Mouse (Mus musculus): ENCODE data around the gene Klk1b1. TPM values are rescaled to one million over a fixed set of nuclear protein-coding genes. Genes with fewer than 3 reads are reported as not detected.

The Klk1b1 gene
- polyA plus RNA-seq, 1 experiment from 2014 or later: not detected

Other genes with a start within 250 kb of the Klk1b1 start
- not detected in 2 replicates for gene Klk12, start 197.9 kb upstream of the Klk1b1 start, polyA plus RNA-seq (2014; fragmentation: Nextera tagmentation; extraction: Ambion mirVana)
- 0.19 TPM in 1 of 2 replicates, not detected in the other for gene Klk11, start 192.1 kb upstream of the Klk1b1 start, polyA plus RNA-seq (2014; fragmentation: Nextera tagmentation; extraction: Ambion mirVana)
- 0.19 and 0.29 TPM in 2 replicates for gene Klk10, start 185.7 kb upstream of the Klk1b1 start, polyA plus RNA-seq (2014; fragmentation: Nextera tagmentation; extraction: Ambion mirVana)
- not detected in 2 replicates for gene Klk9, start 174.9 kb upstream of the Klk1b1 start, polyA plus RNA-seq (2014; fragmentation: Nextera tagmentation; extraction: Ambion mirVana)
- gene Klk8, start 169.2 kb upstream of the Klk1b1 start, polyA plus RNA-seq (2014; fragmentation: Nextera tagmentation; extraction: Ambion mirVana): 7.6 and 7.8 TPM in 2 replicates
- 0.10 TPM in 1 of 2 replicates, not detected in the other for gene Klk7, start 155.5 kb upstream of the Klk1b1 start, polyA plus RNA-seq (2014; fragmentation: Nextera tagmentation; extraction: Ambion mirVana)
- gene Klk6, start 142.3 kb upstream of the Klk1b1 start, polyA plus RNA-seq (2014; fragmentation: Nextera tagmentation; extraction: Ambion mirVana): 0.40 TPM in 1 of 2 replicates, not detected in the other
- gene Klk5, start 124.8 kb upstream of the Klk1b1 start, polyA plus RNA-seq (2014; fragmentation: Nextera tagmentation; extraction: Ambion mirVana): not detected in 2 replicates
- gene Klk4, start 85.6 kb upstream of the Klk1b1 start, polyA plus RNA-seq (2014; fragmentation: Nextera tagmentation; extraction: Ambion mirVana): not detected in 2 replicates
- gene Klk15, start 33.0 kb upstream of the Klk1b1 start, polyA plus RNA-seq (2014; fragmentation: Nextera tagmentation; extraction: Ambion mirVana): not detected in 2 replicates
- not detected in 2 replicates for gene Klk1b8, start 16.1 kb upstream of the Klk1b1 start, polyA plus RNA-seq (2014; fragmentation: Nextera tagmentation; extraction: Ambion mirVana)
- not detected in 2 replicates for gene Klk1b9, start 9.3 kb downstream of the Klk1b1 start, polyA plus RNA-seq (2014; fragmentation: Nextera tagmentation; extraction: Ambion mirVana)
- not detected in 2 replicates for gene Klk1b11, start 29.1 kb downstream of the Klk1b1 start, polyA plus RNA-seq (2014; fragmentation: Nextera tagmentation; extraction: Ambion mirVana)
- gene Klk1b26, start 45.4 kb downstream of the Klk1b1 start, polyA plus RNA-seq (2014; fragmentation: Nextera tagmentation; extraction: Ambion mirVana): not detected in 2 replicates
- not detected in 2 replicates for gene Klk1b27, start 85.5 kb downstream of the Klk1b1 start, polyA plus RNA-seq (2014; fragmentation: Nextera tagmentation; extraction: Ambion mirVana)
- gene Klk1b21, start 135.6 kb downstream of the Klk1b1 start, polyA plus RNA-seq (2014; fragmentation: Nextera tagmentation; extraction: Ambion mirVana): not detected in 2 replicates
- not detected in 2 replicates for gene Klk1b22, start 145.9 kb downstream of the Klk1b1 start, polyA plus RNA-seq (2014; fragmentation: Nextera tagmentation; extraction: Ambion mirVana)
- not detected in 2 replicates for gene Klk1b16, start 170.0 kb downstream of the Klk1b1 start, polyA plus RNA-seq (2014; fragmentation: Nextera tagmentation; extraction: Ambion mirVana)
- gene Klk1b24, start 221.5 kb downstream of the Klk1b1 start, polyA plus RNA-seq (2014; fragmentation: Nextera tagmentation; extraction: Ambion mirVana): not detected in 2 replicates
- not detected in 2 replicates for gene Klk1b3, start 231.4 kb downstream of the Klk1b1 start, polyA plus RNA-seq (2014; fragmentation: Nextera tagmentation; extraction: Ambion mirVana)
- gene Klk1b4, start 240.7 kb downstream of the Klk1b1 start, polyA plus RNA-seq (2014; fragmentation: Nextera tagmentation; extraction: Ambion mirVana): not detected in 2 replicates
- gene Klk1b5, start 249.2 kb downstream of the Klk1b1 start, polyA plus RNA-seq (2014; fragmentation: Nextera tagmentation; extraction: Ambion mirVana): not detected in 2 replicates

All from midbrain, embryonic 11.5 days (tissue).